Comparison of ENCODE assay signal across 8 mouse cellular contexts in genomic region chr7:62462229-62463006, GRCm38 (mm10). TPM values are rescaled to one million over a fixed set of nuclear protein-coding genes. Genes with fewer than 3 reads are reported as not detected.
DNase-seq lines count a peak whose midpoint lies in the region; ATAC-seq lines count a peak whose summit lies in the region.

No protein-coding gene starts in this region.

- H3K27me3 ChIP-seq in forebrain, embryonic 15.5 days: no peaks in the 10 kb centered on the region
- 0 out of 2 replicates have a peak, but pooled peaks cover 8% of the 10 kb centered on the region for H3K27me3 ChIP-seq in limb, embryonic 10.5 days (ENCODE audit: low read depth, poor library complexity, severe bottlenecking)
- H3K27me3 ChIP-seq in neural tube, embryonic 11.5 days (ENCODE audit: control insufficient read depth, insufficient read depth, low read length): no peaks in the 10 kb centered on the region

- H3K9me3 ChIP-seq in forebrain, embryonic 15.5 days: no peaks in the 10 kb centered on the region
- H3K9me3 ChIP-seq in limb, embryonic 10.5 days (replicated peaks): no peaks in the 10 kb centered on the region
- peaks cover 4% of the 10 kb centered on the region; the same call in 1 of the 2 replicates for H3K9me3 ChIP-seq in neural tube, embryonic 11.5 days (ENCODE audit: control insufficient read depth, low read length)

- WGBS in forebrain, embryonic 15.5 days: 27% methylated on average over 13 of the region's 13 CpGs
- WGBS in limb, embryonic 10.5 days: 33% methylated on average over 13 of the region's 13 CpGs
- WGBS in neural tube, embryonic 11.5 days: 26% methylated on average over 13 of the region's 13 CpGs

- H3K9ac ChIP-seq in forebrain, embryonic 15.5 days (replicated peaks): no peak overlapping the region; the same call in 1 of the 2 replicates
- H3K9ac ChIP-seq in neural tube, embryonic 11.5 days (ENCODE audit: low read length): peak overlapping the region; percentile 89

- peak overlapping the region; percentile 54 for H3K27ac ChIP-seq in forebrain, embryonic 15.5 days (replicated peaks)
- H3K27ac ChIP-seq in limb, embryonic 10.5 days: peak overlapping the region; percentile 94
- peak overlapping the region; percentile 77 for H3K27ac ChIP-seq in neural tube, embryonic 11.5 days (ENCODE audit: low read depth, low read length)

- peak overlapping the region; percentile 53 for H3K4me3 ChIP-seq in forebrain, embryonic 15.5 days
- H3K4me3 ChIP-seq in limb, embryonic 10.5 days: peak overlapping the region; percentile 65
- H3K4me3 ChIP-seq in neural tube, embryonic 11.5 days (ENCODE audit: low read depth, low read length): peak overlapping the region; percentile 64

- H3K4me2 ChIP-seq in forebrain, embryonic 15.5 days (replicated peaks): peak overlapping the region; percentile 65
- peak overlapping the region; percentile 47 for H3K4me2 ChIP-seq in neural tube, embryonic 11.5 days (ENCODE audit: low read depth)

- ATAC-seq in forebrain, embryonic 15.5 days (replicated peaks): peak; percentile 71
- ATAC-seq in neural tube, embryonic 11.5 days (ENCODE audit: insufficient read depth, low FRiP score, low TSS enrichment): peak; percentile 84
- ATAC-seq in CD4-positive, CD25-positive, alpha-beta regulatory T cell, adult 4 months: no peak

- peak; percentile 19 to 22 for DNase-seq in right cerebral cortex, postnatal 10 days (ENCODE audit: low spot score in 2 of 2)
- no peak for DNase-seq in right cerebral cortex, postnatal 14 days
- peak; percentile 61 for DNase-seq in limb, embryonic 10.5 days (ENCODE audit: low spot score)
- peak; percentile 74 for DNase-seq in neural tube, embryonic 11.5 days (ENCODE audit: low spot score)
- no peak for DNase-seq in right cerebral cortex, postnatal 25 days
- no peak for DNase-seq in thymus, postnatal 36 days

- H3K4me1 ChIP-seq in forebrain, embryonic 15.5 days: peaks cover 5% of the 10 kb centered on the region; the same call in 1 of the 2 replicates
- 0 out of 2 replicates have a peak, but pooled peaks cover 3% of the 10 kb centered on the region for H3K4me1 ChIP-seq in limb, embryonic 10.5 days
- no peaks in the 10 kb centered on the region for H3K4me1 ChIP-seq in neural tube, embryonic 11.5 days (ENCODE audit: control insufficient read depth, insufficient read depth, low read length)

- H3K36me3 ChIP-seq in forebrain, embryonic 15.5 days: no peaks in the 10 kb centered on the region
- no peaks in the 10 kb centered on the region for H3K36me3 ChIP-seq in limb, embryonic 10.5 days
- no peaks in the 10 kb centered on the region for H3K36me3 ChIP-seq in neural tube, embryonic 11.5 days (ENCODE audit: control insufficient read depth, insufficient read depth, low read length)

RNA-seq across cellular contexts. Expression of gene Peg12, which starts 1.9 kb away (rescaled TPM):
- polyA plus RNA-seq in forebrain, embryonic 15.5 days (2015; fragmentation: Nextera tagmentation; extraction: Ambion mirVana): 20.8 and 23.9 TPM in 2 replicates
- 61.9 and 63.5 TPM in 2 replicates for polyA plus RNA-seq in limb, embryonic 10.5 days (2016; fragmentation: Nextera tagmentation; extraction: Ambion mirVana)
- polyA plus RNA-seq in neural tube, embryonic 11.5 days (2014; fragmentation: Nextera tagmentation; extraction: Ambion mirVana): 61.6 and 63.7 TPM in 2 replicates
- polyA plus RNA-seq in CD4-positive, CD25-positive, alpha-beta regulatory T cell, adult 4 months (2017; shearing (Covaris generic)): not detected

RNA-seq across cellular contexts. Expression of gene Mkrn3, which starts 42.5 kb away (rescaled TPM):
- 23.2 and 23.8 TPM in 2 replicates for polyA plus RNA-seq in forebrain, embryonic 15.5 days (2015; fragmentation: Nextera tagmentation; extraction: Ambion mirVana)
- 6.9 and 9.1 TPM in 2 replicates for polyA plus RNA-seq in limb, embryonic 10.5 days (2016; fragmentation: Nextera tagmentation; extraction: Ambion mirVana)
- polyA plus RNA-seq in neural tube, embryonic 11.5 days (2014; fragmentation: Nextera tagmentation; extraction: Ambion mirVana): 12.7 and 13.2 TPM in 2 replicates
- not detected for polyA plus RNA-seq in CD4-positive, CD25-positive, alpha-beta regulatory T cell, adult 4 months (2017; shearing (Covaris generic))

Comparison
In these comparisons a context has a peak if more than half of its experiments do, and no peak if none do; other contexts are left out.
1. DNase-seq: peak in right cerebral cortex, postnatal 10 days (2 of 2), limb, embryonic 10.5 days (single experiment) and neural tube, embryonic 11.5 days (single experiment); none in right cerebral cortex, postnatal 14 days (single experiment), right cerebral cortex, postnatal 25 days (single experiment) and thymus, postnatal 36 days (0 of 2).
2. RNA of gene Peg12, which starts 1.9 kb away (polyA plus RNA-seq): 61.6 to 63.7 TPM in neural tube, embryonic 11.5 days, 61.9 to 63.5 TPM in limb, embryonic 10.5 days and 20.8 to 23.9 TPM in forebrain, embryonic 15.5 days; not detected in CD4-positive, CD25-positive, alpha-beta regulatory T cell, adult 4 months; every median in the first group is over 10 times any median in the second.
3. Peak in every context shown above with its lines, with median percentiles within 50 percentile points of each other: H3K27ac ChIP-seq and H3K4me3 ChIP-seq.